Mouse (Mus musculus) thymus, adult 2 months (tissue): ENCODE measurements at regions not wholly inside any gene's neighbourhood (a gene's known extent, or its start where the extent isn't known, plus 50 kb on each side); places are given as distances from the start of the nearest gene placed in this dataset.

Experiments used
- DNase-seq: peaks from one replicate; pipeline ENCODE4 v3.0.0; 2021
- H3K27ac ChIP-seq: fragments of 200-500 bp; 2 replicates; pipeline ENCODE4 v1.5.1; 2012; ENCODE audit warnings: low read length, control low read depth; ENCODE audit not compliant: control insufficient read depth, insufficient read depth
- H3K27me3 ChIP-seq: fragments of 200-500 bp; 2 replicates; pipeline ENCODE4 v1.6.1; 2012; ENCODE audit warnings: mild to moderate bottlenecking, low read length, moderate library complexity, mixed read lengths; ENCODE audit not compliant: control insufficient read depth, insufficient read depth
- H3K36me3 ChIP-seq: fragments of 200-500 bp; 2 replicates; pipeline ENCODE4 v1.6.1; 2012; ENCODE audit warnings: mild to moderate bottlenecking, low read length, moderate library complexity; ENCODE audit not compliant: control insufficient read depth, insufficient read depth
- H3K4me1 ChIP-seq: fragments of 200-500 bp; replicated peaks from 2 replicates; pipeline ENCODE4 v1.6.1; 2012; ENCODE audit warnings: low read length; ENCODE audit not compliant: control insufficient read depth, insufficient read depth
- H3K4me3 ChIP-seq: fragments of 200-500 bp; 2 replicates; pipeline ENCODE4 v1.5.1; 2012; ENCODE audit warnings: mild to moderate bottlenecking, low read length, control low read depth, moderate library complexity; ENCODE audit not compliant: control insufficient read depth, insufficient read depth
- CTCF ChIP-seq: fragments of 200-500 bp; IDR thresholded peaks from 2 replicates; pipeline ENCODE4 v1.5.1; 2012; ENCODE audit warnings: mild to moderate bottlenecking, control low read depth, low read length, moderate library complexity, borderline replicate concordance; ENCODE audit not compliant: control insufficient read depth, poor library complexity, insufficient read depth; ENCODE audit errors: extremely low read depth
- POLR2A ChIP-seq: fragments of 200-500 bp; IDR thresholded peaks from 2 replicates; pipeline ENCODE4 v1.6.1; 2012; ENCODE audit warnings: mild to moderate bottlenecking, low read length, control low read depth, moderate library complexity; ENCODE audit not compliant: control insufficient read depth, poor library complexity, insufficient read depth; ENCODE audit errors: extremely low read depth
- WGBS: fragments of 180-500 bp; shearing (Covaris S2); methylation state at CpG from one replicate; pipeline ENCODE4 v1.1.7; 2018; 5-methylcytosine and 5-hydroxymethylcytosine counted together

- DNase-seq: no peak
- 58% methylated on average over 8 of the region's 8 CpGs for WGBS
- H3K4me1 ChIP-seq: peaks cover 26% of the 10 kb centered on the region
- no peaks in the 10 kb centered on the region for H3K36me3 ChIP-seq
- no peak overlapping the region for H3K27ac ChIP-seq
- no peak for TF ChIP-seq POLR2A
- no peaks in the 10 kb centered on the region for H3K27me3 ChIP-seq
- H3K4me3 ChIP-seq: no peak overlapping the region
These were observed 82.0 kb upstream of the Itga6 start for GRCm38 (mm10) chr2:71663453-71663852.

DNA sequence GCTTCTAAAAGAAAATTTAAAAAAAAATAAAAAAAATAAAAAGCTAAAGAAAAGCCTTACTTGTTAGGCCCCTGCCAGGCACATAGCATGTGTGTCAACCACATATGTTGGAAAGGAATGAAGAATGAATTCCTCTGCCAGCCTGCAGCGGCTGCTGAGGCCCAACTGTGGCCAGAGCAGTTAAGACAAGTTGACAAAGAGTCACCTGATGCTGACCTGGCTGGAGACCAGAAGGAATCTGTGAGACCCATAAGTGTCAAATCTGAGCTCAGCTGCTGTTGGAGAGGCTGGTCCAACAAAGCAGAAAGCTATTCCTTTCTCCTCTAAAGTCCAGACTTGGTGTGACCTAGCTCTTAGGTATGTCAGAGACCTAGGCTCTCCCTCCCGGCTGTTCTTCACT, 78.5 kb upstream of the Itga6 start:
- Histone ChIP-seq H3K4me1 (peaks cover 27% of the 10 kb centered on the region), H3K36me3 (no peaks in the 10 kb centered on the region), H3K27ac (peak overlapping the region; percentile 89), H3K4me3 (no peak overlapping the region), H3K27me3 (no peaks in the 10 kb centered on the region)
- DNase-seq: no peak
- 91% methylated on average over 2 of the region's 2 CpGs for WGBS
- no peak for TF ChIP-seq CTCF
- no peak for TF ChIP-seq POLR2A

DNA sequence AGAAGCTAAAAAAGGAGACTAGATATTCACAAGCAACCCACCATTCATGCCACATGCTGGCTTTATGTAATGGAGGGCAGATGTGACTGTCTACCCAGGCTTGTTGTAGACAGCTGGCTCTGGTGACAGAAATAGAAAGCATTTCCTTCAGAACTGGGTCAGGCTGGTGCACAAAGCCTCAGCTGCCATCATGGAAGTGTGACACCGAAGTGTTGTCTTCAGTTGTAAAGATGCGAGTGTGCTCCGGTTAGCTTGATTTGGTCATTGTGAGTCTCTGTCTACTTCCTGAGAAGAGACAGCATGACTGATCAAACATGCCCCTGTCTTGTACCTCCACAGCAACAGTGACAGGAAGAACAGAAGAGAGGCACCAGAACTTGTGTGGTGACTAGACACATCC, 77.7 kb upstream of the Itga6 start:
- H3K36me3 ChIP-seq: no peaks in the 10 kb centered on the region
- H3K4me3 ChIP-seq: no peak overlapping the region
- no peak for TF ChIP-seq CTCF
- no peak for TF ChIP-seq POLR2A
- H3K27ac ChIP-seq: peak overlapping the region; percentile 89
- peaks cover 24% of the 10 kb centered on the region for H3K4me1 ChIP-seq
- peak; percentile 54 for DNase-seq
- no peaks in the 10 kb centered on the region for H3K27me3 ChIP-seq
- WGBS: 10% methylated on average over 3 of the region's 3 CpGs

DNA sequence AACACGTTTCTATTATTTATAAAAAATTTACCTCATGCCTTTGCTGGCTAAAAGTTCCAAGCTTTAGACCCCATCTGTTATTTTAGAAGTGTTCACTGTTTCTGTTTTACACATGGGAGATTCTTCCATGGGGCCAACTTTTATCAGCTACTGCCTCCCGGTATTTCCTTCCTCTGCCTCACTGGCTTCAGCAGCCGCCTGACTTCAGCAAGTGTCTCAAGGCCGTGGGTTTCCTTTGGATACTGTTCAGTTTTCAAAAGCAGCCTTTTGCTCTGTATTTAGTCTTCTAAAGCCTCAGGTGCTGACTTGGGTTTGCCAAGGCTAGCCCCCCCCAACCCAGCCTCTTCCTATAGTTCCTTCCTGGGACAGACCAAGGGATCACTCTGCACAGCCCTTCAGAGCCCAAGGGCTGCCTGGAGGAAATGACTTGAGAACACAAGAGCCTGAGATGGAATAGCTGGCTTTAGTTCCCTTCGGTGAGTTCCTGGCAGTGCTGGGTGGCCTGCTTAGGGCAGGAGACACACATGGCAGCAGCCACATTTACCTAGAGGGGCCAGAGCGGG, 75.1 kb upstream of the Itga6 start:
- 76% methylated on average over 6 of the region's 6 CpGs for WGBS
- H3K4me1 ChIP-seq: peaks cover 21% of the 10 kb centered on the region
- TF ChIP-seq CTCF (no peak), POLR2A (no peak)
- no peaks in the 10 kb centered on the region for H3K27me3 ChIP-seq
- H3K4me3 ChIP-seq: no peak overlapping the region
- DNase-seq: no peak
- H3K27ac ChIP-seq: no peak overlapping the region
- no peaks in the 10 kb centered on the region for H3K36me3 ChIP-seq

GRCm38 (mm10) chr2:71670882-71671281, 74.5 kb upstream of the Itga6 start:
- no peak overlapping the region for H3K4me3 ChIP-seq
- H3K36me3 ChIP-seq: no peaks in the 10 kb centered on the region
- 41% methylated on average over 4 of the region's 4 CpGs for WGBS
- H3K27me3 ChIP-seq: no peaks in the 10 kb centered on the region
- DNase-seq: no peak
- TF ChIP-seq CTCF (no peak), POLR2A (no peak)
- no peak overlapping the region for H3K27ac ChIP-seq
- H3K4me1 ChIP-seq: peaks cover 21% of the 10 kb centered on the region

DNA sequence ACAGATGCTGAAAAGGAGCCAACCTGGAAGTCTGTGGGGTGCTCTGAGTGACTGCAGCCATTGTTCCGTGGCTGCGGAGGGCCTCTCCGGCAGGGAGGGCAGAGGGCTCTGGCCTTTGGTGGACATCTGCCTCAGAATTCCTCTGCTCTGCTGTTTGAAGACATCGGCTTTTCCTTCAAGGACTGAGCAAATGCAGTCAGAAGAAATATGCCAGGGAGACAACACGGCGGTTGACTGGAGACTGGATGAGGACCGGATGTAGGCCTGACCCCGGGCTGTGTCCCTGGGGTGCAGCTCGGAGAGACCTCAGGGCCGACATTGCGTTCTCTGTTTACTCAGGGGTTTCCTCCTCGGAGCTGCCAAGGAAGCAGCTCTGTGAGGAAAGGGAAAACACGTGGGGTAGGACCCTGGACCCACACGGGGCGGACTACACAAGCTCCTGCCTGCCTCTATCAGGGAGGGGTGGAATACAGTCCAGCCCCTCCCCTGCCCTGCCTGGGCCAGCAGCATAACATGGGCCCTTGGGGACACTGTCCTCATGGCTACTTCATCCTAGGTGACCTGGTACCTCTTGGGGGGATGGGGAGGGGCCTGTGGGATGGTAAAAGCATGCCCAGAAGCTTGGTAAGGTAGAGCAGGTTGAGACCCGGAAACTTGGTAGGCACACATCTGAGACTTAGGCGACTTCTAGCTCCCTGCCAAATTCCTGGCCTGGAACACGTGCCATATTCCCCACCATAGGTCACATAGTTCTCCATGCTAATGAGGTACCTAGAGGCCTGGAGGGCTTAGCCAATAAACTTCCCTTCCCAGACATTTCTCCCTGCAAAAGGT, 72.1 kb upstream of the Itga6 start:
- H3K27ac ChIP-seq: no peak overlapping the region

More for the DNA sequence above, 72.1 kb upstream of the Itga6 start:
- Histone ChIP-seq H3K4me3 (no peak overlapping the region), H3K4me1 (peaks cover 2% of the 10 kb centered on the region), H3K36me3 (no peaks in the 10 kb centered on the region), H3K27me3 (no peaks in the 10 kb centered on the region)
- TF ChIP-seq CTCF (no peak), POLR2A (no peak)
- no peak for DNase-seq
- WGBS: 88% methylated on average over 18 of the region's 18 CpGs
